Mouse (Mus musculus) forebrain, embryonic 14.5 days (tissue): ENCODE results near the gene Tspan9. TPM values are rescaled to one million over a fixed set of nuclear protein-coding genes. Genes with fewer than 3 reads are reported as not detected.

Experiments used
- ATAC-seq: fragments of 200-750 bp; cut with Nextera tagmentation; 2 replicates; pipeline ENCODE4 v1.8.0; 2017; ENCODE audit warnings: mild to moderate bottlenecking, moderate library complexity
- DNase-seq: peaks from one replicate; pipeline ENCODE4 v3.0.0-alpha.2; 2015; ENCODE audit warnings: low spot score
- H3K27ac ChIP-seq: fragments of 300-500 bp; sonication (generic); 2 replicates; pipeline ENCODE4 v1.5.1; 2014; ENCODE audit warnings: low read depth, mild to moderate bottlenecking, control low read depth, low read length, moderate library complexity
- H3K27me3 ChIP-seq: fragments of 300-500 bp; sonication (generic); replicated peaks from 2 replicates; pipeline ENCODE4 v1.6.1; 2014; ENCODE audit warnings: low read length, control low read depth, mixed read lengths; ENCODE audit not compliant: control insufficient read depth, insufficient read depth
- H3K36me3 ChIP-seq: fragments of 300-500 bp; sonication (generic); 2 replicates; pipeline ENCODE4 v1.6.1; 2014; ENCODE audit warnings: low read length, control low read depth; ENCODE audit not compliant: control insufficient read depth, insufficient read depth
- H3K4me1 ChIP-seq: fragments of 300-500 bp; sonication (generic); 2 replicates; pipeline ENCODE4 v1.6.1; 2014; ENCODE audit warnings: antibody characterized with exemption, low read length, control low read depth; ENCODE audit not compliant: control insufficient read depth, insufficient read depth
- H3K4me2 ChIP-seq: fragments of 300-500 bp; sonication (generic); 2 replicates; pipeline ENCODE4 v1.6.1; 2014; ENCODE audit warnings: mild to moderate bottlenecking, control low read depth, low read length
- H3K4me3 ChIP-seq: fragments of 300-500 bp; sonication (generic); 2 replicates; pipeline ENCODE4 v1.5.1; 2014; ENCODE audit warnings: low read depth, low read length, control low read depth
- H3K9ac ChIP-seq: fragments of 300-500 bp; sonication (generic); 2 replicates; pipeline ENCODE4 v1.6.1; 2014; ENCODE audit warnings: mild to moderate bottlenecking, low read length, control low read depth, moderate library complexity
- H3K9me3 ChIP-seq: fragments of 300-500 bp; sonication (generic); replicated peaks from 2 replicates; pipeline ENCODE4 v1.6.1; 2016; ENCODE audit warnings: low read length, control low read depth, mixed read lengths; ENCODE audit not compliant: control insufficient read depth
- WGBS: fragments of 180-500 bp; shearing (Covaris S2); extraction: QIAGEN DNeasy Blood & Tissue Kit; methylation state at CpG from one replicate; pipeline ENCODE4 v1.1.7; 2014; 5-methylcytosine and 5-hydroxymethylcytosine counted together
- polyA plus RNA-seq: library from polyadenylated mRNA; unstranded; fragments of >200 nt; fragmentation: Nextera tagmentation; extraction: Ambion mirVana; gene quantifications from 2 replicates; pipeline ENCODE4 v1.2.1, GENCODE M21; 2014

Gene Tspan9
- polyA plus RNA-seq, 1 experiment from 2014 or later, result 23.0 TPM

DNA sequence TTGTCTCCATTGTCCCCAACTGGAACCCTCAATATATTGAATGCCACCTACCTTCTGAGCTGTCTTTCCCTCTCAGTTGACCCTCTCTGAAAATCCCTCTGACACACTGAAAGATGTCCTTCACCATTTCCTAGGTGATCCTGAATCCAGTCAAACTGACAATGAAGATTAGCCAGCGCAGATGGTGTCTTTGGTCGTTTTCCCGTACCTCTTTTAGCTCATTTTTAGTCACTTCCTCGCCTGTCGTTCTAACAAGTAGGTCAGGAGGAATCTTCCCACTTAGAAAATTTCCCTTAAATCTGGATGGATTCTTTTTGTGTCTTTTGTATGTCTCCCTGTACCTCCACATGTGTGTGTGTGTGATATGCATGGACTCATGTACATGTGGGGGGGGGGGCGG, 15.7 kb upstream of the Tspan9 start:
- DNase-seq (no peak), ATAC-seq (no peak)
- Histone ChIP-seq H3K4me3 (no peak overlapping the region), H3K27ac (no peak overlapping the region), H3K36me3 (no peaks in the 10 kb centered on the region), H3K9me3 (no peaks in the 10 kb centered on the region), H3K4me1 (no peaks in the 10 kb centered on the region), H3K4me2 (no peak overlapping the region), H3K9ac (no peak overlapping the region), H3K27me3 (no peaks in the 10 kb centered on the region)
- 89% methylated on average over 6 of the region's 6 CpGs for WGBS

DNA sequence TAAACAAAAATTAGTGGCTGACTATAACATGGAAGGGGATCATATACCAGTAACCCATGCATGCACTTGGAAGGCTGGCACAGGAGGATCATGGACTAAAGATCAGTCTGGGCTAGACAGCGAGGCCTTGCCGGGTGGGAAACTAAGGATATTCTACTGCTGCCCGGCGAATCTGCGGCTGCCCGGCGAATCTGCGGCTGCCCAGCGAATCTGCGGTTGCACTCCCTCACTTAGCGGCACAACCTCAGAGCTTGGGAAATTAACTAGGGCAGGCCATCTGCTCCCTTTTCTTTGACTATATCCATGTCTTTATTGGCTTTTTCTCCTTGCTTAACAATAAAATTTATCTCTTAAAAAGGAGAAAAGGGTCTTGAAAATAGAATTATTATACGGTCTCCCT, 14.6 kb upstream of the Tspan9 start:
- Histone ChIP-seq H3K27ac (no peak overlapping the region), H3K36me3 (no peaks in the 10 kb centered on the region), H3K4me2 (no peak overlapping the region), H3K27me3 (no peaks in the 10 kb centered on the region), H3K4me3 (no peak overlapping the region), H3K9me3 (no peaks in the 10 kb centered on the region), H3K4me1 (no peaks in the 10 kb centered on the region), H3K9ac (no peak overlapping the region)
- DNase-seq (peak; percentile 32), ATAC-seq (no peak)
- 57% methylated on average over 12 of the region's 12 CpGs for WGBS

DNA sequence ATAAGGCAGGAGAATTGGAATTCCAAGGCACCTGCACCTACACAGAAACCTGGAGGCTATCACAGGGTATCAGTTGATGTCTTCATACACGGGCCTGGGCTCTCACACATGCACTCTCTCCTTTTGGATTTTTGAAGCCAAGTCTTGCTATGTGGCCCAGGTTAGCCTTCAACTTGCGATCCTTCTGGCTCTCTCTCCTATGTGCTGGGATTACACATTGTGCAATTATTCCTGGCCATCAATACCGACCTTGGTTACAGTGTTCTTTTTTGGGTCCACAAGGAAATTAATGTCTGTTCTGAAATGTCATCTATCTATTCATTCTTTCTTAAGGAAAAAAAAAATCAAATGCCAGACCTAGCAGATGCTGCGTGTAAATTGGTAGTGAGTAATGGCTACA, 13.1 kb upstream of the Tspan9 start:
- H3K27ac ChIP-seq, result no peak overlapping the region
- no peak overlapping the region for H3K4me3 ChIP-seq
- ATAC-seq (no peak), DNase-seq (no peak)
- H3K36me3 ChIP-seq, result no peaks in the 10 kb centered on the region
- H3K9ac ChIP-seq, result no peak overlapping the region
- no peaks in the 10 kb centered on the region for H3K4me1 ChIP-seq
- no peaks in the 10 kb centered on the region for H3K27me3 ChIP-seq
- WGBS, result 82% methylated on average over 4 of the region's 4 CpGs
- no peaks in the 10 kb centered on the region for H3K9me3 ChIP-seq
- no peak overlapping the region for H3K4me2 ChIP-seq

DNA sequence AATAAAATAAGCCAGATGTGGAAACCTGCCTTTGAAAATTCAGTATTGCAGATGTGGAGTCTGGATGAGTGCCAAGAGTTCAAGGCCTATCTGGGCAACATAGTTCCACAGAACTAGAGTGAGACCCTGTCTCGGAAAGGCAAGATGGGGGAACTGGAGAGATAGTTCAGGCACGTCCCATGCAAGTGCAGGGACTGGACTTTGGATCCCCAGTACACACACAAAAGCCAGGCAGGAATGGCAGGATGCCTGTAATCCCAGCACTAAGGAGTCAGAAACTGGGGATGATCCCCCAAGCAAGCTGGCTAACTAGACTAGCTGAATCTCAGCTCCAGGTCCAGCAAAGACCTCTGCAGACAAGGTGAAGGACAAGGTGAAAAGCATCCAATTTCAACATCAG, 12.5 kb upstream of the Tspan9 start:
- Histone ChIP-seq H3K4me3 (no peak overlapping the region), H3K27ac (no peak overlapping the region), H3K9me3 (no peaks in the 10 kb centered on the region), H3K9ac (no peak overlapping the region), H3K4me1 (no peaks in the 10 kb centered on the region), H3K4me2 (no peak overlapping the region), H3K27me3 (no peaks in the 10 kb centered on the region), H3K36me3 (no peaks in the 10 kb centered on the region)
- DNase-seq, result no peak
- 86% methylated on average over 2 of the region's 2 CpGs for WGBS
- no peak for ATAC-seq

DNA sequence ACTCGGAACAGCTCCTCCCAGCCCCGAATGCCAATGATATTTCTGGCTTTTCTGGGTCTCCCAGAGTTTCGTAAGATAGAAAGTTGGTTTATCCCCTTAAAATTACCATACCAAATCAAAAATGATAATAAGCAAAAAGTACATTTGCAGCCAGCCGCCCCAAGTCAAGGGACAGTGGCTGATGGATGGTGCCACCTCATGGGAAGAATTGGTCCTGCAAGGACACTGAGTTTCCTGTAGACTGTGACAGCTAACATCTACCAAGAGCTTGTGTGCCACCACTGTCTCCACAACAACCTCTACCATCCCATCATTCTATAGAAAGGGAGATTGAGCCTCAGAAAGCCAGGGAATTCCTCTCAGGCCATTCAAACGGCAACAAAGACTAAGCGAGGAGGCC, 2.4 kb upstream of the Tspan9 start:
- Histone ChIP-seq H3K9me3 (no peaks in the 10 kb centered on the region), H3K4me1 (no peaks in the 10 kb centered on the region; the same call in 1 of the 2 replicates), H3K36me3 (no peaks in the 10 kb centered on the region), H3K27ac (no peak overlapping the region), H3K4me3 (no peak overlapping the region), H3K4me2 (no peak overlapping the region), H3K27me3 (0 out of 2 replicates have a peak, but pooled peaks cover 5% of the 10 kb centered on the region), H3K9ac (no peak overlapping the region)
- WGBS, result 68% methylated on average over 6 of the region's 6 CpGs
- DNase-seq, result no peak
- no peak for ATAC-seq

DNA sequence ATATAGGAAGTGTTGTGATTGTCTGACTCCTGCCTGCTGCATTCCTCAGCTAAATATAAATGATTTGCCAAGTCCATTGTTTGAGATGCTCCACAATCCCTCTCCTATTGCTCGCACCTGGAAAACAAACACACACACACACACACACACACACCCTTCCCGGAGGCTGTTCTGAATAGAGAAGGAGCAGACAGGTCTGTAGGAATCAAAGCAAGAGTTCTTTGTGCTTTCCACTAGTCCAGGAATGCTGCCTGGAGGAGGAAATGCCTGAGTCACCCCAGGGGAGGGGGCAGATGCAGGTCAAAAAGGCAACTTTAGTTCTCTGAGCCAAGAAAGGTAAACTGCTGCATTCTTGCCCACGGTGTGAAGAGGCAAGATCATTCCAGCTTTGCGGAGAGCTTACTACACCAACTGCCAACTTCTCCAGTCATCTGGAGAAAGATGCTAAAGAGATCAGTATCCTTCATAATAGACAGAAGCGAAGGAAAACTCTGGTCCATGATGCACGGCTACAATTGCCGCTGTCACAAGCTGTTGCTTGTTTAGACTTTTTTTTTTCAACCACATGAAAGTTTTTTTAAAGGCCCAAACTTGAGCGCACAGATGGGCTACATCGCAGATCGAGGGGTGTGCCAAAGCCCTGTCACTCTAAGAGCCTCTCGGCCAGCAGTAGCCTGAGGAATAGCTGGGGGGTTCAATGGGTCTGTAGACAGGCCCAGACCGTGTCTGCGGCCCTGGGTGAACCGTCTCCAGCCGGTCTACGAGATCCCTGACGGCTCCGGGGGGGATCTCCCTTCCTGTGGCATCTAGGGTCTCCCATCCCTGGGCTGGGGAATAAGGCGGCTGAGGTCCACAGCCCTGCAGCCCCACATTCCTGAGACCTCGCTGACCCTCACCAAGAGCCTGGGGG, 770 bp downstream of the Tspan9 start:
- DNase-seq (peak; percentile 66), ATAC-seq (peak; percentile 57)
- peak overlapping the region; percentile 61 for H3K4me3 ChIP-seq
- H3K9me3 ChIP-seq, result no peaks in the 10 kb centered on the region
- no peaks in the 10 kb centered on the region; the same call in 1 of the 2 replicates for H3K4me1 ChIP-seq
- H3K27ac ChIP-seq, result 0 out of 2 replicates have a peak overlapping the region, but pooled peaks have one; percentile 45
- 0 out of 2 replicates have a peak, but pooled peaks cover 5% of the 10 kb centered on the region for H3K27me3 ChIP-seq
- peak overlapping the region; percentile 73 for H3K9ac ChIP-seq
- WGBS, result 3% methylated on average over 20 of the region's 20 CpGs
- no peaks in the 10 kb centered on the region for H3K36me3 ChIP-seq
- H3K4me2 ChIP-seq, result peak overlapping the region; percentile 71

DNA sequence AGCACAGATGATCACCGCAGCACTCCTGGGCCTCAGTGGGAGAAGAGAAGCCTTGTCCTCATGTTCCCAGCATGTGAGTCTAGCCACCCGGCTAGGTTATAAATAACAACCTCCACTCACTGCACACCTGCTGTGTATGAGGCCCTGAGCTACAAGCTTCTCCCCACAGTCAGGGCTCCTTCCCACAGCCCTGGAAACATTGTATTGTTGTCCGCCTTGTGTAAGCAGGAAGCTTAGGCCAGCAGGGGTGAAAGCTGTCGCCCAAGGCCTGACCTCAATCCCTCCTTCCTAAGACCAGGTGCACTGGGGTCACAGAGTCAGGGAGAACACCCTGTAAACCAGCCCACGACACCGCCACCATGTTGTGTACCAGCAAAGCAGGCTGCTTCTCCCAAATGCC, 2.7 kb downstream of the Tspan9 start:
- Histone ChIP-seq H3K36me3 (no peaks in the 10 kb centered on the region), H3K9ac (no peak overlapping the region), H3K4me2 (no peak overlapping the region), H3K27me3 (0 out of 2 replicates have a peak, but pooled peaks cover 5% of the 10 kb centered on the region), H3K4me1 (no peaks in the 10 kb centered on the region; the same call in 1 of the 2 replicates), H3K4me3 (no peak overlapping the region), H3K27ac (no peak overlapping the region), H3K9me3 (no peaks in the 10 kb centered on the region)
- WGBS, result 63% methylated on average over 6 of the region's 6 CpGs
- ATAC-seq, result no peak
- DNase-seq, result no peak

DNA sequence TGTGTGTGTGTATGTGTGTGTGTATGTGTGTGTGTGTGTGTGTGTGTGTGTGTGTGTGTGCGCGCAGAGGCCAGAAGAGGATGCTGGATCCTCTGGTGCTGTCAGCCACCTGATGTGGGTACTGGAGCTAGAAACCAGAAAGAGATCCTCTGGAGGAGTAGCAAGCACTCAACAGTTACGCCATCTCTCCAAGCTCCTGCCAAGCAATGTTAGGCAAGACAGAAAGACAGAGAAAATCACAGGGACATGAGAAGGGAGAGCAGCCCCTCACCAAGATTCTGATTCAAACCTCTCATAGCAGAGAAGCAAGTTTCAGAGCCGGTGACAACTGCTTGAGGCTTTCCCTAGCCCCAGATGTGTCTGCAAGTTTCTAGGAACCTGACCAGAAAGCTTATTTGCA, 5.5 kb downstream of the Tspan9 start:
- no peak overlapping the region for H3K4me3 ChIP-seq
- H3K9ac ChIP-seq, result no peak overlapping the region
- H3K36me3 ChIP-seq, result no peaks in the 10 kb centered on the region
- no peaks in the 10 kb centered on the region for H3K9me3 ChIP-seq
- DNase-seq (no peak), ATAC-seq (no peak)
- no peaks in the 10 kb centered on the region for H3K27me3 ChIP-seq
- no peak overlapping the region for H3K4me2 ChIP-seq
- H3K4me1 ChIP-seq, result no peaks in the 10 kb centered on the region
- H3K27ac ChIP-seq, result no peak overlapping the region
- WGBS, result 90% methylated on average over 4 of the region's 4 CpGs

DNA sequence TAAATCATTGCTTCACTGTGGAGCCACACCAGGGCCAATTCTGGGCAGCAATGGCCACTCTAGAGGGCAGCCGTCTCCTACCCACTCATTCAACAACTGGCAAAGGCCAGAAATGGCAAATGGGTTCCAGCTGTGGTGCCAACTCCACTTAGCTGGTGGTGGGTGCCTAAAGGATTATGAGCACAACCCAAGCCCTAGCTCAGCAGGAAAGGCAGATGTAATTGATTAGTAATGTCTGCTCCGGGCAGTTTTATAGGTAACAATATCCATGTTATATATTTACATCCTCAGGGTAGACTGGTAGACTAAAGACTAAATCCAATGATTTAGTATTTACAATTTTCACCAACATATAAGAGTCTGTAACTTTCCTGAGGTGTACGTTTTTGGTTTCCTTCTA, 6.7 kb downstream of the Tspan9 start:
- H3K9me3 ChIP-seq, result no peaks in the 10 kb centered on the region
- H3K27ac ChIP-seq, result no peak overlapping the region
- ATAC-seq (no peak), DNase-seq (no peak)
- 96% methylated on average over 3 of the region's 3 CpGs for WGBS
- no peaks in the 10 kb centered on the region for H3K36me3 ChIP-seq
- H3K4me1 ChIP-seq, result no peaks in the 10 kb centered on the region
- H3K4me2 ChIP-seq, result no peak overlapping the region
- no peak overlapping the region for H3K9ac ChIP-seq
- H3K4me3 ChIP-seq, result no peak overlapping the region
- H3K27me3 ChIP-seq, result no peaks in the 10 kb centered on the region
